12 mouse cellular contexts compared by ENCODE assay signal in genomic region chr4:94853301-94853700, GRCm38 (mm10).
"Had no signal": no experiment of that assay in that cellular context is flagged by ENCODE, and none has a peak within 500 bp of the region (broad histone marks: within the 10 kb centered on the region; RNA-seq: fewer than 3 reads in every experiment).

No protein-coding gene starts in this region.

- DNase-seq: lung, postnatal 14 days; right cerebral cortex, postnatal 14 days; thymus, postnatal 36 days had no signal

- H3K27ac ChIP-seq: left cerebral cortex, adult 2 months; limb, embryonic 15.5 days; liver, embryonic 12.5 days; lung, embryonic 15.5 days; macrophage; midbrain, embryonic 12.5 days; stomach, embryonic 15.5 days had no signal

- H3K4me1 ChIP-seq: limb, embryonic 15.5 days; liver, embryonic 12.5 days; lung, embryonic 15.5 days; megakaryocyte, embryonic 14.5 days; midbrain, embryonic 12.5 days; stomach, embryonic 15.5 days had no signal

- H3K27me3 ChIP-seq: limb, embryonic 15.5 days; liver, embryonic 12.5 days; lung, embryonic 15.5 days; megakaryocyte, embryonic 14.5 days; midbrain, embryonic 12.5 days; stomach, embryonic 15.5 days had no signal

- H3K9me3 ChIP-seq: limb, embryonic 15.5 days; liver, embryonic 12.5 days; lung, embryonic 15.5 days; megakaryocyte, embryonic 14.5 days; midbrain, embryonic 12.5 days; stomach, embryonic 15.5 days had no signal

- H3K4me2 ChIP-seq: limb, embryonic 15.5 days; liver, embryonic 12.5 days; lung, embryonic 15.5 days; midbrain, embryonic 12.5 days; stomach, embryonic 15.5 days had no signal

- H3K36me3 ChIP-seq: limb, embryonic 15.5 days; liver, embryonic 12.5 days; lung, embryonic 15.5 days; midbrain, embryonic 12.5 days; stomach, embryonic 15.5 days had no signal

- H3K4me3 ChIP-seq: left cerebral cortex, adult 2 months; limb, embryonic 15.5 days; liver, embryonic 12.5 days; lung, embryonic 15.5 days; megakaryocyte, embryonic 14.5 days; midbrain, embryonic 12.5 days; stomach, embryonic 15.5 days had no signal

- H3K9ac ChIP-seq: limb, embryonic 15.5 days; liver, embryonic 12.5 days; lung, embryonic 15.5 days; midbrain, embryonic 12.5 days; stomach, embryonic 15.5 days had no signal

- ATAC-seq: intestine, embryonic 16.5 days; liver, embryonic 12.5 days had no signal
